Comparison of ENCODE assay signal across 8 mouse cellular contexts in genomic region chr5:29568848-29569377, GRCm38 (mm10). TPM values are rescaled to one million over a fixed set of nuclear protein-coding genes. Genes with fewer than 3 reads are reported as not detected.
DNase-seq lines count a peak whose midpoint lies in the region; ATAC-seq and TF ChIP-seq lines count a peak whose summit lies in the region.

Ube3c (plus strand) TSS chr5:29569242.

- DNase-seq in G1E (ENCODE audit: low spot score) = peak; percentile 79
- DNase-seq in cerebellum, adult 18-20 months = peak; percentile 98 to 99
- peak; percentile 96 to 97 for DNase-seq in heart, postnatal 36 days
- DNase-seq in layer of hippocampus, adult 2 months (ENCODE audit: low spot score in 2 of 2) = peak; percentile 98 to 99
- DNase-seq in lung, embryonic 14.5 days = peak; percentile 99
- peak; percentile 98 for DNase-seq in thymus, adult 2 months

- peak within 1 kb of the TSS; percentile 82 for H3K9ac ChIP-seq in forebrain, embryonic 16.5 days (replicated peaks; ENCODE audit: low read depth, low read length)
- H3K9ac ChIP-seq in lung, embryonic 14.5 days = peak within 1 kb of the TSS; percentile 76

- H3K36me3 ChIP-seq in G1E (replicated peaks) = peaks cover 31% of the 10 kb centered on the region
- H3K36me3 ChIP-seq in forebrain, embryonic 16.5 days (ENCODE audit: control insufficient read depth, insufficient read depth) = peaks cover 2% of the 10 kb centered on the region; the same call in 1 of the 2 replicates
- H3K36me3 ChIP-seq in lung, embryonic 14.5 days (ENCODE audit: insufficient read depth) = peaks cover 13% of the 10 kb centered on the region; the same call in 1 of the 2 replicates
- H3K36me3 ChIP-seq in thymus, adult 2 months (ENCODE audit: control insufficient read depth, insufficient read depth, low read length) = no peaks in the 10 kb centered on the region

- peak within 1 kb of the TSS; percentile 95 for H3K4me3 ChIP-seq in G1E (ENCODE audit: low read depth, low read length)
- H3K4me3 ChIP-seq in forebrain, embryonic 16.5 days (replicated peaks; ENCODE audit: low read length) = peak within 1 kb of the TSS; percentile 87
- peak within 1 kb of the TSS; percentile 87 for H3K4me3 ChIP-seq in layer of hippocampus, adult 2 months
- peak within 1 kb of the TSS; percentile 78 for H3K4me3 ChIP-seq in lung, embryonic 14.5 days (ENCODE audit: low read depth, low read length)
- peak within 1 kb of the TSS; percentile 66 for H3K4me3 ChIP-seq in olfactory bulb, adult 2 months (ENCODE audit: insufficient read depth, low read depth, low read length)
- H3K4me3 ChIP-seq in thymus, adult 2 months (ENCODE audit: control insufficient read depth, insufficient read depth, low read length) = peak within 1 kb of the TSS; percentile 71

- peak within 1 kb of the TSS; percentile 82 for H3K4me2 ChIP-seq in forebrain, embryonic 16.5 days (ENCODE audit: low read length)
- peak within 1 kb of the TSS; percentile 81 for H3K4me2 ChIP-seq in lung, embryonic 14.5 days

- no peak for TF ChIP-seq CTCF in G1E (IDR thresholded peaks at IDR 0.05; ENCODE audit: low read depth, low read length)
- 0 out of 2 replicates have a peak, but pooled peaks have one; percentile 16 for TF ChIP-seq CTCF in layer of hippocampus, adult 2 months (conservative IDR thresholded peaks at IDR 0.05)
- TF ChIP-seq CTCF in lung, embryonic 14.5 days (IDR thresholded peaks at IDR 0.05; ENCODE audit: low read depth) = no peak
- no peak for TF ChIP-seq CTCF in olfactory bulb, adult 2 months (IDR thresholded peaks at IDR 0.05; ENCODE audit: insufficient read depth, low read depth, low read length)
- TF ChIP-seq CTCF in thymus, adult 2 months (IDR thresholded peaks at IDR 0.05; ENCODE audit: borderline replicate concordance, control insufficient read depth, extremely low read depth, insufficient read depth, low read length, poor library complexity) = peak; percentile 28; the same call in 1 of the 2 replicates

- H3K4me1 ChIP-seq in G1E (ENCODE audit: insufficient read depth, low read depth, low read length) = peaks cover 24% of the 10 kb centered on the region
- H3K4me1 ChIP-seq in forebrain, embryonic 16.5 days (replicated peaks; ENCODE audit: control insufficient read depth, insufficient read depth, low read length) = peaks cover 18% of the 10 kb centered on the region
- peaks cover 5% of the 10 kb centered on the region; the same call in 1 of the 2 replicates for H3K4me1 ChIP-seq in lung, embryonic 14.5 days (ENCODE audit: insufficient read depth)
- peaks cover 7% of the 10 kb centered on the region for H3K4me1 ChIP-seq in olfactory bulb, adult 2 months (ENCODE audit: control insufficient read depth, insufficient read depth, low read length)
- peaks cover 8% of the 10 kb centered on the region for H3K4me1 ChIP-seq in thymus, adult 2 months (replicated peaks; ENCODE audit: control insufficient read depth, insufficient read depth, low read length)

- under 1% methylated on average over 71 of the region's 72 CpGs for WGBS in forebrain, embryonic 16.5 days
- WGBS in lung, embryonic 14.5 days = under 1% methylated on average over 65 of the region's 72 CpGs
- WGBS in olfactory bulb, adult 2 months = under 1% methylated on average over 72 of the region's 72 CpGs
- WGBS in thymus, adult 2 months = under 1% methylated on average over 72 of the region's 72 CpGs

- peak within 1 kb of the TSS; percentile 87 for H3K27ac ChIP-seq in forebrain, embryonic 16.5 days (ENCODE audit: low read length)
- H3K27ac ChIP-seq in layer of hippocampus, adult 2 months = peak within 1 kb of the TSS; percentile 88
- peak within 1 kb of the TSS; percentile 93 for H3K27ac ChIP-seq in lung, embryonic 14.5 days (ENCODE audit: low read depth)
- H3K27ac ChIP-seq in olfactory bulb, adult 2 months (ENCODE audit: insufficient read depth, low read depth, low read length) = peak within 1 kb of the TSS; percentile 73
- no peak within 1 kb of the TSS for H3K27ac ChIP-seq in thymus, adult 2 months (ENCODE audit: control insufficient read depth, insufficient read depth, low read length)

- H3K27me3 ChIP-seq in G1E (ENCODE audit: insufficient read depth, low read length) = no peaks in the 10 kb centered on the region
- H3K27me3 ChIP-seq in forebrain, embryonic 16.5 days (replicated peaks; ENCODE audit: control insufficient read depth, insufficient read depth, low read length) = no peaks in the 10 kb centered on the region
- H3K27me3 ChIP-seq in lung, embryonic 14.5 days (ENCODE audit: insufficient read depth, low read length) = no peaks in the 10 kb centered on the region
- no peaks in the 10 kb centered on the region for H3K27me3 ChIP-seq in thymus, adult 2 months (ENCODE audit: control insufficient read depth, insufficient read depth, low read length)

- peak; percentile 77 for TF ChIP-seq POLR2A in olfactory bulb, adult 2 months (IDR thresholded peaks at IDR 0.05; ENCODE audit: insufficient read depth, low read depth, low read length)
- peak; percentile 79 for TF ChIP-seq POLR2A in thymus, adult 2 months (IDR thresholded peaks at IDR 0.05; ENCODE audit: control insufficient read depth, extremely low read depth, insufficient read depth, low read length, poor library complexity)

- intact Hi-C loops in heart, postnatal 36 days (cut with DNase I) = loop anchor here (5.0 to 10.0 kb wide), 3 partner anchors 137 to 1254 kb away; partner anchors contain the start of genes Dnajb6, Gm5129, Nom1 and Rbm33

- ATAC-seq in G1E (ENCODE audit: extremely low read depth, insufficient number of reproducible peaks, low FRiP score, poor library complexity, severe bottlenecking) = peak; percentile 84
- ATAC-seq in forebrain, embryonic 16.5 days = peak; percentile 97
- peak; percentile 97 for ATAC-seq in lung, embryonic 14.5 days (ENCODE audit: insufficient read depth)

- H3K9me3 ChIP-seq in G1E (replicated peaks) = peaks cover 9% of the 10 kb centered on the region
- no peaks in the 10 kb centered on the region for H3K9me3 ChIP-seq in forebrain, embryonic 16.5 days (ENCODE audit: control insufficient read depth, low read length)
- no peaks in the 10 kb centered on the region for H3K9me3 ChIP-seq in lung, embryonic 14.5 days (ENCODE audit: low read depth, low read length)

RNA-seq across cellular contexts. Expression of gene Ube3c, which starts in this region (rescaled TPM):
- 37.1 and 49.5 TPM in 2 replicates for total RNA-seq in G1E (2014; fragmentation: Nextera tagmentation)
- total RNA-seq in G1E (2017) = 35.8 and 38.0 TPM in 2 replicates
- 3.5 and 3.8 TPM in 2 replicates for polyA plus RNA-seq in G1E (2012)
- 31.6 and 32.8 TPM in 2 replicates for polyA plus RNA-seq in forebrain, embryonic 16.5 days (2015; fragmentation: Nextera tagmentation; extraction: Ambion mirVana)
- total RNA-seq in heart, postnatal 36 days (2021) = 10 to 100 TPM; 37.1 to 40.1 TPM
- 10 to 100 TPM; 74.6 to 76.7 TPM for total RNA-seq in layer of hippocampus, adult 2 months (2021)
- polyA plus RNA-seq in lung, embryonic 14.5 days (2014; fragmentation: Nextera tagmentation; extraction: Ambion mirVana) = 43.8 and 44.2 TPM in 2 replicates
- polyA plus RNA-seq in olfactory bulb, adult 2 months (2012; ENCODE audit: insufficient read depth, insufficient read length, low replicate concordance, missing spikeins) = not detected in 2 replicates
- polyA plus RNA-seq in thymus, adult 2 months (2012; rRNA removed) = 16.4 and 17.3 TPM in 2 replicates

Comparison
In these comparisons a context has a peak if more than half of its experiments do, and no peak if none do; other contexts are left out.
1. CTCF ChIP-seq: peak in layer of hippocampus, adult 2 months (single experiment) and thymus, adult 2 months (single experiment); none in G1E (single experiment), lung, embryonic 14.5 days (single experiment) and olfactory bulb, adult 2 months (single experiment).
2. Peak in every context shown above with its lines, with median percentiles within 50 percentile points of each other: ATAC-seq, DNase-seq and H3K4me3 ChIP-seq.